Mouse (Mus musculus) adipocyte (in vitro differentiated cells): Measurements from ENCODE around the gene Lgi1.

Source experiments
- DNase-seq: peaks from one replicate; pipeline ENCODE4 v3.0.0-alpha.2; 2016; ENCODE audit warnings: low spot score

Lgi1 gene

GRCm38 (mm10) chr19:38264505-38265500 is at the start of gene Lgi1:
Gene Lgi1, plus strand, starts transcription at chr19:38264536.
- DNase-seq: no peak

- DNase-seq: no peak
These were observed 46.6 kb upstream of the Lgi1 start for GRCm38 (mm10) chr19:38217696-38218095.

GRCm38 (mm10) chr19:38223356-38223904 is 40.9 kb upstream of the Lgi1 start:
- DNase-seq: no peak

- DNase-seq: peak; percentile 89
These were observed 40.2 kb upstream of the Lgi1 start, which contains the start of gene Fra10ac1 for GRCm38 (mm10) chr19:38223905-38224684. Gene Fra10ac1, minus strand, starts transcription at chr19:38224156.

GRCm38 (mm10) chr19:38224685-38225060 is 39.7 kb upstream of the Lgi1 start:
- DNase-seq: no peak

GRCm38 (mm10) chr19:38228699-38229098 is 35.6 kb upstream of the Lgi1 start:
- DNase-seq: no peak

- DNase-seq: no peak
These were observed 32.2 kb upstream of the Lgi1 start for GRCm38 (mm10) chr19:38232087-38232486.

GRCm38 (mm10) chr19:38232516-38232915 is 31.8 kb upstream of the Lgi1 start:
- DNase-seq: no peak

- DNase-seq: no peak
These were observed 27.8 kb upstream of the Lgi1 start for GRCm38 (mm10) chr19:38236526-38236925.

GRCm38 (mm10) chr19:38237834-38238212 is 26.5 kb upstream of the Lgi1 start:
- DNase-seq: no peak

- DNase-seq: no peak
These were observed 26.0 kb upstream of the Lgi1 start for GRCm38 (mm10) chr19:38238213-38238951.

- DNase-seq: no peak
These were observed 22.0 kb upstream of the Lgi1 start for GRCm38 (mm10) chr19:38242314-38242852.

- no peak for DNase-seq
These were observed 19.6 kb upstream of the Lgi1 start for GRCm38 (mm10) chr19:38244748-38245147.

GRCm38 (mm10) chr19:38245361-38246176 is 18.8 kb upstream of the Lgi1 start:
- DNase-seq: no peak

- DNase-seq: no peak
These were observed 18.1 kb upstream of the Lgi1 start for GRCm38 (mm10) chr19:38246177-38246622.

- DNase-seq: no peak
These were observed 14.7 kb upstream of the Lgi1 start for GRCm38 (mm10) chr19:38249627-38250026.

GRCm38 (mm10) chr19:38253796-38254195 is 10.5 kb upstream of the Lgi1 start:
- peak; percentile 47 for DNase-seq

- DNase-seq: no peak
These were observed 5.7 kb upstream of the Lgi1 start for GRCm38 (mm10) chr19:38258651-38259065.

GRCm38 (mm10) chr19:38259436-38259835 is 4.9 kb upstream of the Lgi1 start:
- no peak for DNase-seq

- no peak for DNase-seq
These were observed 4.0 kb upstream of the Lgi1 start for GRCm38 (mm10) chr19:38260346-38260745.

GRCm38 (mm10) chr19:38261351-38261750 is 3.0 kb upstream of the Lgi1 start:
- DNase-seq: no peak
